Comparison of ENCODE assay signal across 9 mouse cellular contexts in genomic region chr13:114895896-114896295, GRCm38 (mm10). TPM values are rescaled to one million over a fixed set of nuclear protein-coding genes. Genes with fewer than 3 reads are reported as not detected.
DNase-seq lines count a peak whose midpoint lies in the region; ATAC-seq and TF ChIP-seq lines count a peak whose summit lies in the region.
"Had no signal": no experiment of that assay in that cellular context is flagged by ENCODE, and none has a peak within 500 bp of the region (broad histone marks: within the 10 kb centered on the region; RNA-seq: fewer than 3 reads in every experiment).

No protein-coding gene starts in this region.

- H3K4me3 ChIP-seq in heart, embryonic 10.5 days: no peak overlapping the region
- no peak overlapping the region for H3K4me3 ChIP-seq in heart, embryonic 16.5 days (ENCODE audit: low read length)
- H3K4me3 ChIP-seq in stomach, postnatal 0 days (ENCODE audit: low read depth, low read length): no peak overlapping the region
- no peak overlapping the region for H3K4me3 ChIP-seq in hindbrain, embryonic 13.5 days
- H3K4me3 ChIP-seq: limb, embryonic 15.5 days had no signal

- H3K4me2 ChIP-seq in heart, embryonic 16.5 days (ENCODE audit: low read depth, low read length): no peak overlapping the region
- H3K4me2 ChIP-seq in stomach, postnatal 0 days (replicated peaks; ENCODE audit: low read depth): no peak overlapping the region
- no peak overlapping the region for H3K4me2 ChIP-seq in hindbrain, embryonic 13.5 days
- H3K4me2 ChIP-seq: limb, embryonic 15.5 days had no signal

- H3K4me1 ChIP-seq in heart, embryonic 10.5 days: no peaks in the 10 kb centered on the region; the same call in 1 of the 2 replicates
- H3K4me1 ChIP-seq in heart, embryonic 16.5 days (ENCODE audit: control insufficient read depth, insufficient read depth, low read length): peaks cover 17% of the 10 kb centered on the region
- 0 out of 2 replicates have a peak, but pooled peaks cover 2% of the 10 kb centered on the region for H3K4me1 ChIP-seq in stomach, postnatal 0 days (replicated peaks; ENCODE audit: control insufficient read depth, insufficient read depth)
- no peaks in the 10 kb centered on the region for H3K4me1 ChIP-seq in hindbrain, embryonic 13.5 days (replicated peaks)
- H3K4me1 ChIP-seq: limb, embryonic 15.5 days had no signal

- peak; percentile 44 to 68 for DNase-seq in heart, adult 18-20 months
- DNase-seq in heart, embryonic 10.5 days (ENCODE audit: low spot score): no peak
- peak; percentile 32 to 63 for DNase-seq in kidney, postnatal 36 days
- no peak for DNase-seq in stomach, postnatal 0 days (ENCODE audit: low spot score)
- DNase-seq in cerebellum, postnatal 14 days: no peak
- no peak for DNase-seq in adipocyte (ENCODE audit: low spot score)

- H3K9me3 ChIP-seq in heart, embryonic 10.5 days: no peaks in the 10 kb centered on the region
- H3K9me3 ChIP-seq in heart, embryonic 16.5 days (replicated peaks; ENCODE audit: control insufficient read depth, low read length): no peaks in the 10 kb centered on the region
- H3K9me3 ChIP-seq in stomach, postnatal 0 days (ENCODE audit: control insufficient read depth, low read length): no peaks in the 10 kb centered on the region
- H3K9me3 ChIP-seq in hindbrain, embryonic 13.5 days: 0 out of 2 replicates have a peak, but pooled peaks cover 3% of the 10 kb centered on the region
- H3K9me3 ChIP-seq: limb, embryonic 15.5 days had no signal

- WGBS in heart, embryonic 10.5 days: 63% methylated on average over 7 of the region's 7 CpGs
- WGBS in heart, embryonic 16.5 days: 46% methylated on average over 7 of the region's 7 CpGs
- 21% methylated on average over 7 of the region's 7 CpGs for WGBS in stomach, postnatal 0 days
- WGBS in hindbrain, embryonic 13.5 days: 91% methylated on average over 7 of the region's 7 CpGs

- H3K27ac ChIP-seq in heart, embryonic 10.5 days: no peak overlapping the region
- no peak overlapping the region for H3K27ac ChIP-seq in heart, embryonic 16.5 days (ENCODE audit: low read length)
- peak overlapping the region; percentile 56; the same call in 1 of the 2 replicates for H3K27ac ChIP-seq in stomach, postnatal 0 days (replicated peaks)
- no peak overlapping the region for H3K27ac ChIP-seq in hindbrain, embryonic 13.5 days

- H3K36me3 ChIP-seq in heart, embryonic 10.5 days: no peaks in the 10 kb centered on the region
- no peaks in the 10 kb centered on the region for H3K36me3 ChIP-seq in heart, embryonic 16.5 days (ENCODE audit: control insufficient read depth, insufficient read depth)
- 0 out of 2 replicates have a peak, but pooled peaks cover 3% of the 10 kb centered on the region for H3K36me3 ChIP-seq in stomach, postnatal 0 days (ENCODE audit: control insufficient read depth, insufficient read depth, low read length)
- no peaks in the 10 kb centered on the region for H3K36me3 ChIP-seq in hindbrain, embryonic 13.5 days
- H3K36me3 ChIP-seq: limb, embryonic 15.5 days had no signal

- no peak overlapping the region for H3K9ac ChIP-seq in heart, embryonic 16.5 days (ENCODE audit: low read length)
- no peak overlapping the region for H3K9ac ChIP-seq in stomach, postnatal 0 days (ENCODE audit: low read length)
- H3K9ac ChIP-seq in hindbrain, embryonic 13.5 days: no peak overlapping the region
- H3K9ac ChIP-seq: limb, embryonic 15.5 days had no signal

- no peak for TF ChIP-seq CTCF in stomach, postnatal 0 days (IDR thresholded peaks at IDR 0.05; ENCODE audit: low read depth)

- no peaks in the 10 kb centered on the region for H3K27me3 ChIP-seq in heart, embryonic 10.5 days (ENCODE audit: insufficient read depth, poor library complexity, severe bottlenecking)
- H3K27me3 ChIP-seq in heart, embryonic 16.5 days (ENCODE audit: control insufficient read depth, insufficient read depth, low read length): no peaks in the 10 kb centered on the region
- no peaks in the 10 kb centered on the region for H3K27me3 ChIP-seq in stomach, postnatal 0 days (ENCODE audit: control insufficient read depth, insufficient read depth, low read length)
- no peaks in the 10 kb centered on the region for H3K27me3 ChIP-seq in hindbrain, embryonic 13.5 days
- H3K27me3 ChIP-seq: limb, embryonic 15.5 days had no signal

- ATAC-seq in heart, embryonic 16.5 days (replicated peaks; ENCODE audit: extremely low read depth, insufficient read depth, low FRiP score): peak; percentile 65; the same call in 1 of the 2 replicates
- ATAC-seq in stomach, postnatal 0 days (ENCODE audit: low FRiP score, low TSS enrichment): peak; percentile 67
- no peak for ATAC-seq in hindbrain, embryonic 13.5 days (ENCODE audit: low FRiP score)

- no peak for TF ChIP-seq EP300 in stomach, postnatal 0 days (optimal IDR thresholded peaks at IDR 0.05)

RNA-seq across cellular contexts. Expression of gene Itga2, which starts 36.0 kb away (rescaled TPM):
- total RNA-seq in heart, adult 18-20 months (2021): 1 to 10 TPM in 1 of 2 experiments, under 1 TPM in 1; 0.52 to 1.5 TPM
- 1.2 and 1.4 TPM in 2 replicates for polyA plus RNA-seq in heart, embryonic 10.5 days (2016; fragmentation: Nextera tagmentation; extraction: Ambion mirVana)
- polyA plus RNA-seq in heart, embryonic 16.5 days (2015; fragmentation: Nextera tagmentation; extraction: Ambion mirVana): 1.9 and 3.8 TPM in 2 replicates
- polyA plus RNA-seq in stomach, postnatal 0 days (2015; fragmentation: Nextera tagmentation; extraction: Ambion mirVana): 1.9 and 4.4 TPM in 2 replicates
- polyA plus RNA-seq in hindbrain, embryonic 13.5 days (2015; fragmentation: Nextera tagmentation; extraction: Ambion mirVana): 1.9 and 2.3 TPM in 2 replicates

Comparison
In these comparisons a context has a peak if more than half of its experiments do, and no peak if none do; other contexts are left out.
1. DNase-seq: peak in heart, adult 18-20 months (2 of 2) and kidney, postnatal 36 days (2 of 2); none in heart, embryonic 10.5 days (single experiment), stomach, postnatal 0 days (single experiment), cerebellum, postnatal 14 days (0 of 2) and adipocyte (single experiment).